Mouse (Mus musculus) lung, embryonic 16.5 days (tissue): ENCODE data around the gene Obox5. TPM values are rescaled to one million over a fixed set of nuclear protein-coding genes. Genes with fewer than 3 reads are reported as not detected.
"Not testable (repeated sequence)": the region's sequence is repeated elsewhere in the genome, so short reads cannot be mapped to it uniquely, and the experiment has no call there.

Experiments
- ATAC-seq: fragments of 200-750 bp; cut with Nextera tagmentation; 2 replicates; pipeline ENCODE4 v1.8.0; 2017; ENCODE audit warnings: low read depth, mild to moderate bottlenecking, moderate library complexity
- H3K27ac ChIP-seq: fragments of 300-500 bp; sonication (generic); 2 replicates; pipeline ENCODE4 v1.5.1; 2014; ENCODE audit warnings: mild to moderate bottlenecking, control low read depth, low read length
- H3K27me3 ChIP-seq: fragments of 300-500 bp; sonication (generic); 2 replicates; pipeline ENCODE4 v1.6.1; 2014; ENCODE audit warnings: low read depth, low read length, mixed read lengths; ENCODE audit not compliant: control insufficient read depth, insufficient read depth
- H3K36me3 ChIP-seq: fragments of 300-500 bp; sonication (generic); 2 replicates; pipeline ENCODE4 v1.6.1; 2014; ENCODE audit warnings: low read length; ENCODE audit not compliant: control insufficient read depth, insufficient read depth
- H3K4me1 ChIP-seq: fragments of 300-500 bp; sonication (generic); replicated peaks from 2 replicates; pipeline ENCODE4 v1.6.1; 2014; ENCODE audit warnings: low read length, mixed read lengths; ENCODE audit not compliant: control insufficient read depth, insufficient read depth
- H3K4me2 ChIP-seq: fragments of 300-500 bp; sonication (generic); 2 replicates; pipeline ENCODE4 v1.6.1; 2014; ENCODE audit warnings: low read depth, low read length, control low read depth
- H3K4me3 ChIP-seq: fragments of 300-500 bp; sonication (generic); 2 replicates; pipeline ENCODE4 v1.5.1; 2014; ENCODE audit warnings: mild to moderate bottlenecking, low read length, control low read depth
- H3K9ac ChIP-seq: fragments of 300-500 bp; sonication (generic); 2 replicates; pipeline ENCODE4 v1.6.1; 2014; ENCODE audit warnings: low read length, control low read depth
- H3K9me3 ChIP-seq: fragments of 300-500 bp; sonication (generic); 2 replicates; pipeline ENCODE4 v1.6.1; 2016; ENCODE audit warnings: low read length; ENCODE audit not compliant: control insufficient read depth
- WGBS: fragments of 180-500 bp; shearing (Covaris S2); extraction: QIAGEN DNeasy Blood & Tissue Kit; methylation state at CpG from one replicate; pipeline ENCODE4 v1.1.7; 2014; 5-methylcytosine and 5-hydroxymethylcytosine counted together
- polyA plus RNA-seq: library from polyadenylated mRNA; unstranded; fragments of >200 nt; fragmentation: Nextera tagmentation; extraction: Ambion mirVana; gene quantifications from 2 replicates; pipeline ENCODE4 v1.2.1, GENCODE M21; 2015

Obox5 gene
- not detected in 2 replicates for polyA plus RNA-seq

DNA sequence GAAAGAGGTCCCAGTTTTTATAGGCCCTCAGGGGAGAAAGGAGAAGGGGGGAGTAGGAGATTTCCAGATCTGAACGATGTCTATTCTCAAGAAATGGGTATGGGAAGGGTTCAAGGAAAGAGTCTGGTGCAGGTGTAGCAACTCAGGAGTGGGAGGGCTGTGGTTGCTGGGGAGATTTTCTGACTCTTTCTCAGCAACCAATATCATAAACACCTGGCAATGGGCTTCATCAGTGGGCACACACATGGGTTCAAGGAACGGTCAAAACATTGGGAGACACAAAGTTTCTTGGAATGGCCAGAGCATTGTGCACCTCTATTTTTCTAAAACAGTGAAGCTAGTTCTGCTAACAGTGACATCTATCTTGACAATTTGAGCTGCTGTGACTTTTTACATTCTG is at the start of gene Obox5:
Gene Obox5 (plus strand): TSS at position 301 of the 400 bp plus-strand sequence.
- H3K27me3 ChIP-seq, H3K9ac ChIP-seq, H3K9me3 ChIP-seq, H3K27ac ChIP-seq, H3K36me3 ChIP-seq, H3K4me3 ChIP-seq, H3K4me2 ChIP-seq, ATAC-seq, H3K4me1 ChIP-seq: not testable (repeated sequence)
- 82% methylated on average over 2 of the region's 2 CpGs for WGBS

DNA sequence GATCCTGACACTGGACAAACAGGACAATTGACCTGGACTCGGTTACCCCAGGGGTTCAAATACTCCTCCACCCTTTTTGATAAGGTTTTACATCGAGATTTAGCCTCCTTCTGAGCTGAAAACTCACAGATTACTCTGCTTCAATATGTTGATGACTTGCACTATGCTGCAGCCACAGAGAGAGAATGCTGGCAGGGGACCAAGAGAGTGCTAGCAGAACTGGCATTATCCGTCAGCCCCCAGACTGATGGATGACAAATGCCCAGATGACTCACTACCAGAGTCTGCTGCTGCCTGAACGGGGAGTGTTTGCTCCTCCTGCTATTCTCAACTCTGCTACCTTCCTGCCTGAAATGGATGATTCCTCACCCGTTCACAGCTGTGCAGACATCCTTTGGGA is 635 bp upstream of the Obox5 start:
- H3K4me3 ChIP-seq, H3K27me3 ChIP-seq, H3K4me1 ChIP-seq, H3K36me3 ChIP-seq, ATAC-seq, H3K4me2 ChIP-seq, H3K9me3 ChIP-seq, H3K27ac ChIP-seq, H3K9ac ChIP-seq: not testable (repeated sequence)
- WGBS, result 62% methylated on average over 5 of the region's 5 CpGs

Other genes with a start within 250 kb of the Obox5 start
- not detected in 2 replicates for gene Obox3, start 110.2 kb upstream of the Obox5 start, polyA plus RNA-seq
- not detected in 2 replicates for gene Obox6, start 89.5 kb downstream of the Obox5 start, polyA plus RNA-seq
- not detected in 2 replicates for gene Crx, start 129.8 kb downstream of the Obox5 start, polyA plus RNA-seq
- gene Crxos, start 132.5 kb downstream of the Obox5 start, polyA plus RNA-seq, result not detected in 2 replicates
- gene Selenow, start 172.3 kb downstream of the Obox5 start, polyA plus RNA-seq, result 755 and 791 TPM in 2 replicates
- 185 and 189 TPM in 2 replicates for gene Nop53, start 195.9 kb downstream of the Obox5 start, polyA plus RNA-seq
- 95.0 and 109 TPM in 2 replicates for gene Ehd2, start 217.4 kb downstream of the Obox5 start, polyA plus RNA-seq